Mouse (Mus musculus) splenic B cell, adult 2 months (primary cell): ENCODE measurements at regions not wholly inside any gene's neighbourhood (a gene's known extent, or its start where the extent isn't known, plus 50 kb on each side); places are given as distances from the start of the nearest gene placed in this dataset.

ENCODE experiments used
- DNase-seq: peaks from one replicate; pipeline ENCODE4 v3.0.0-alpha.2; 2011; ENCODE audit warnings: low read depth, low spot score
- H3K27me3 ChIP-seq: 2 replicates; pipeline ENCODE4 v1.6.1; 2012; ENCODE audit warnings: mild to moderate bottlenecking, low read length, moderate library complexity, mixed read lengths; ENCODE audit not compliant: control insufficient read depth, poor library complexity, insufficient read depth, severe bottlenecking
- H3K36me3 ChIP-seq: 2 replicates; pipeline ENCODE4 v1.6.1; 2012; ENCODE audit warnings: mild to moderate bottlenecking, low read length, moderate library complexity, mixed read lengths; ENCODE audit not compliant: control insufficient read depth, poor library complexity, insufficient read depth, severe bottlenecking

GRCm38 (mm10) chr4:48725660-48726348, 62.5 kb downstream of the Cavin4 start:
- H3K36me3 ChIP-seq: no peaks in the 10 kb centered on the region
- no peak for DNase-seq

GRCm38 (mm10) chr4:48726349-48726835, 63.1 kb downstream of the Cavin4 start:
- H3K27me3 ChIP-seq: no peaks in the 10 kb centered on the region
- no peak for DNase-seq
- no peaks in the 10 kb centered on the region for H3K36me3 ChIP-seq

More at GRCm38 (mm10) chr4:48725660-48726348, 62.5 kb downstream of the Cavin4 start:
- no peaks in the 10 kb centered on the region; the same call in 1 of the 2 replicates for H3K27me3 ChIP-seq

- DNase-seq: peak; percentile 9
- no peaks in the 10 kb centered on the region for H3K27me3 ChIP-seq
- H3K36me3 ChIP-seq: no peaks in the 10 kb centered on the region
These were observed 71.7 kb downstream of the Cavin4 start for GRCm38 (mm10) chr4:48734854-48735564.

- no peak for DNase-seq
- Histone ChIP-seq H3K36me3 (no peaks in the 10 kb centered on the region), H3K27me3 (no peaks in the 10 kb centered on the region)
These were observed 82.9 kb downstream of the Cavin4 start for GRCm38 (mm10) chr4:48746237-48746636.

- H3K36me3 ChIP-seq: no peaks in the 10 kb centered on the region
- DNase-seq: no peak
- H3K27me3 ChIP-seq: no peaks in the 10 kb centered on the region
These were observed 86.3 kb downstream of the Cavin4 start for GRCm38 (mm10) chr4:48749566-48749965.

GRCm38 (mm10) chr4:48750087-48750486, 86.8 kb downstream of the Cavin4 start:
- H3K27me3 ChIP-seq: no peaks in the 10 kb centered on the region
- no peak for DNase-seq
- H3K36me3 ChIP-seq: no peaks in the 10 kb centered on the region

GRCm38 (mm10) chr4:48754466-48755171, 91.3 kb downstream of the Cavin4 start:
- Histone ChIP-seq H3K27me3 (no peaks in the 10 kb centered on the region; the same call in 1 of the 2 replicates), H3K36me3 (no peaks in the 10 kb centered on the region)
- no peak for DNase-seq

GRCm38 (mm10) chr4:48760625-48761024, 97.3 kb downstream of the Cavin4 start:
- Histone ChIP-seq H3K27me3 (no peaks in the 10 kb centered on the region; the same call in 1 of the 2 replicates), H3K36me3 (no peaks in the 10 kb centered on the region)
- no peak for DNase-seq

- no peak for DNase-seq
- Histone ChIP-seq H3K27me3 (no peaks in the 10 kb centered on the region), H3K36me3 (no peaks in the 10 kb centered on the region)
These were observed 103.1 kb downstream of the Cavin4 start for GRCm38 (mm10) chr4:48766458-48766857.

- no peak for DNase-seq
- H3K36me3 ChIP-seq: no peaks in the 10 kb centered on the region
- no peaks in the 10 kb centered on the region for H3K27me3 ChIP-seq
These were observed 107.2 kb downstream of the Cavin4 start for GRCm38 (mm10) chr4:48770403-48770953.

- Histone ChIP-seq H3K27me3 (no peaks in the 10 kb centered on the region), H3K36me3 (no peaks in the 10 kb centered on the region)
- DNase-seq: peak; percentile 36
These were observed 107.8 kb downstream of the Cavin4 start for GRCm38 (mm10) chr4:48770954-48771665.

- Histone ChIP-seq H3K27me3 (no peaks in the 10 kb centered on the region), H3K36me3 (no peaks in the 10 kb centered on the region)
- DNase-seq: no peak
These were observed 108.5 kb downstream of the Cavin4 start for GRCm38 (mm10) chr4:48771836-48772235.

- DNase-seq: peak; percentile 54
- H3K27me3 ChIP-seq: no peaks in the 10 kb centered on the region
These were observed 116.0 kb downstream of the Cavin4 start for GRCm38 (mm10) chr4:48779202-48779905.

GRCm38 (mm10) chr4:48779955-48780354, 116.6 kb downstream of the Cavin4 start:
- Histone ChIP-seq H3K27me3 (no peaks in the 10 kb centered on the region), H3K36me3 (no peaks in the 10 kb centered on the region)
- no peak for DNase-seq

More at GRCm38 (mm10) chr4:48779202-48779905, 116.0 kb downstream of the Cavin4 start:
- H3K36me3 ChIP-seq: no peaks in the 10 kb centered on the region
